Mouse (Mus musculus) Patski (cell line): ENCODE results near the gene Ccdc9b. TPM values are rescaled to one million over a fixed set of nuclear protein-coding genes. Genes with fewer than 3 reads are reported as not detected.

ENCODE experiments used
- ATAC-seq: fragments of 100-300 bp; one replicate; pipeline ENCODE4 v1.8.0; 2021
- CTCF ChIA-PET: fragments of 350-600 bp; sonication (Branson Sonifier 250); formaldehyde crosslinking; loops from one replicate; lab custom pipeline; 2022; ENCODE audit warnings: inconsistent platforms; lab: Charles Lee
- POLR2A ChIA-PET: fragments of 350-600 bp; sonication (Branson Sonifier 250); formaldehyde crosslinking; loops from one replicate; lab custom pipeline; 2022; ENCODE audit warnings: antibody characterized with exemption, inconsistent platforms; lab: Charles Lee
- DNase-seq: peaks from one replicate; pipeline ENCODE4 v3.0.0-alpha.2; 2011; ENCODE audit warnings: low read depth, low spot score
- H3K27me3 ChIP-seq: fragments of 371-371 bp; one replicate; pipeline ENCODE4 v1.5.1; 2021
- CTCF ChIP-seq: fragments of 100-300 bp; IDR thresholded peaks from one replicate; pipeline ENCODE4 v1.5.1; 2021
- in situ Hi-C: fragments of 300-500 bp; cut with MboI; formaldehyde crosslinking; loops from 3 replicates; pipeline ENCODE4 v1.11.1; 2018; ENCODE audit warnings: low pct_unique_long_range_greater_than_20kb, mixed read lengths
- polyA plus RNA-seq: library from polyadenylated mRNA; unstranded; gene quantifications from one replicate; pipeline ENCODE4 v1.2.3, GENCODE M21; 2021

Gene Ccdc9b
- polyA plus RNA-seq, 1 experiment from 2014 or later, result 31.5 TPM

DNA sequence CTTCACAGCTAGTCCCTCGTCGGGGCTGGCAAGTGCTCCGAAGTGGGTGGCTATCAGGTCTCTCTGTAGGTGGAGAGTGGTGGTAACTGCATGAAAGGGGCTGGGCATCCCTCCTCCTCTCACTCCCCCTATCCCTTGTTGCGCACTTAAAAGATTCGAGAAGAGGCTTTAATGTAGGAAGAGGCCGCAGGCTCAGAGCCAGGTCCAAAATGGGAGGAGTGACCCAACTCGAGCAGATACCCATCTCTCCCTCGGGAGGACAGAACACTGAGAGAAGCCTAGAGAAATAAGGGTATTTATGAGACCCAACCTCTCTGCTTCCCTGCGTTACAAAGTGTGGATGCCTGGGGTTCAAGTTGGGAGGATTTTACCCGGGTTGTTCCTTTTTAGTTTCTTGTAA, 16.6 kb upstream of the Ccdc9b start:
- H3K27me3 ChIP-seq, result no peaks in the 10 kb centered on the region
- ATAC-seq, result no peak
- no peak for DNase-seq
- in situ Hi-C loops, result loop anchor here (25.0 kb wide), 1 partner anchor 208 kb away; no protein-coding TSS in a partner anchor
- TF ChIP-seq CTCF, result no peak
- POLR2A ChIA-PET, result interaction anchor here (1.3 kb wide), 1 partner anchor 15 kb away, joined by 7 read pairs; no protein-coding TSS in a partner anchor
- CTCF ChIA-PET, result interaction anchor here (0.8 to 1.7 kb wide), 5 partner anchors 15 to 104 kb away, joined by 3 to 6 read pairs (median 3); no protein-coding TSS in a partner anchor

DNA sequence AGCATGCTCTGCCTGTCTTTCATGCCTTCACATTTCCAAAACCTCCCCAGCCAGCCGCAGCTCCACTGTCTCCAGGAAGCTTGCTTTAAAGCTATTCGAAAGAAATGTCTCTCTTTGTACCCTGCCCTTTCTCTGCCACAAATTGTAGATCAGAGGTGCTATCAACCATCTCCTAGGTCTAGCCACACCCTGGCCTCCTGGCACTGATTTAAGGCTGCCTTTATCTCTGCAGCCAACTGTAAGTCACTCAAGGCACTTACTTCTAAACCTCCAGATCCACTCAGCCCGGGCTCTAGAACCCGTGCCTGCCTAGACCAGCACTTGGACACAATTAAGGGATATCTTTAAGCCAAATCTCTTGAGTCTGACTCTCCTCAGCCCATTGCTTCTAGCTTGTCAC, 16.0 kb upstream of the Ccdc9b start:
- in situ Hi-C loops, result loop anchor here (25.0 kb wide), 1 partner anchor 209 kb away; no protein-coding TSS in a partner anchor
- TF ChIP-seq CTCF, result no peak
- POLR2A ChIA-PET, result no interaction called here
- ATAC-seq (no peak), DNase-seq (no peak)
- no peaks in the 10 kb centered on the region for H3K27me3 ChIP-seq
- CTCF ChIA-PET, result interaction anchor here (1.5 kb wide), 1 partner anchor 42 kb away, joined by 4 read pairs; no protein-coding TSS in a partner anchor

DNA sequence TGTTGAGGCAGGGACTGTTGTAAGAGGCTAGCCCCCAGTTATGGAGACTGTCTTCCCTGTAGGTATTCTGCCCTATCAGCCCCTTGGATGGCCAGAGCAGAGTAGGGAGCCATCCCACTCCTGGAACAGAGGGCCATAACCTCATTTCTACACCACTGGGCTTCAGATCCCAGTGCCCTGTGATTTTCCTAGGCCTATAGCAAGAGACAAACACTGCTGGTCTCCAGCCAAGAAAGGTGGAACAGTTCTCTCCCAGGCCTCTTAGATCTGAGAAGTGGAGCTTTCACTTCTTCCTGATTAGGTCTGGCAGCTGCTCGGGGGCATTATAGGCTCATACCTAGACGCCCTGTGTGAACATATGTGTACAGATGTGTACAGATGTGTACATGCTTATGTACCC, 13.8 kb upstream of the Ccdc9b start:
- no peak for TF ChIP-seq CTCF
- in situ Hi-C loops, result loop anchor here (25.0 kb wide), 1 partner anchor 211 kb away; no protein-coding TSS in a partner anchor
- ATAC-seq, result no peak
- no peaks in the 10 kb centered on the region for H3K27me3 ChIP-seq
- POLR2A ChIA-PET, result interaction anchor here (0.9 kb wide), 1 partner anchor 82 kb away, joined by 3 read pairs; no protein-coding TSS in a partner anchor
- CTCF ChIA-PET, result interaction anchor here (0.8 kb wide), 1 partner anchor 12 kb away, joined by 3 read pairs; no protein-coding TSS in a partner anchor
- DNase-seq, result no peak

DNA sequence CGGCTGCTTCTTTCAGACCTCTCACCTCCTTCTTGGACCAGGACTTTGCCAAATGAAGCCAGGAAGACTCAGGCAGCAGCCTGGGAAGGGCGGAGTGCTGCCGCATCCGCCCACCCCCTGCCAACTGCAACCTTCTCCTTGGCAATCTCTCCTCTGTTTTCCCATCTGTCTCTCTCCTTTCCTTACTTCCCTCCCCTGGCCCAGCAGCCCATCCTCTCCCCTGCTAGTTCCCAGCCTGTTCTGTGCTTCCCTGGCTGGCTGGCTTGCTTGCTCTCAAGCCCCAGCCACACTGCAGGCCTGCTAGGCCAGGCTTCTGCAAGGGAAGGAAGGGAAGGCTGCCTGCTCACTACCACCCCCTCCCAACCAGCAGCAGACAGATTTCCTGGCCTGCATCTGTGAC, 13.4 kb upstream of the Ccdc9b start:
- H3K27me3 ChIP-seq, result no peaks in the 10 kb centered on the region

DNA sequence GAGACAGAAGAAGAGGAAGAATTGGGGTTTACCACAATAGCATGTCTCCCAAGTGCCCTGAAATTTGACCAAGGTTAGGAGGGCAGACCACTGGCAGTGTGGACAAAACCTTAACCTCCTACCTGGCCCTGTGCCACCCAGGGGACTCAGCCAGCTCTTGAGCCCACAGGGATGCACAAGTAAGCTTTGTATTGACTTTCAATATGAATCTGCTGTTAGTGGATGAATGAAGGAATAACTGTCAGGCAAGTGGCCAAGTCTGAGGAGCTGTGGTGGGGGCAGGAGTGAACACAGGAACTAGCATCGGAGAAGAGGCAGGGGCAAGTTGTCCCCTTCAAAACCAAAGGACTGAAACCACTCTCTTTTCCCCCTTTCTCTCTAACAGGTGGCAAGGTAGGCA, 12.9 kb upstream of the Ccdc9b start:
- TF ChIP-seq CTCF, result no peak
- CTCF ChIA-PET, result no interaction called here
- ATAC-seq, result no peak
- in situ Hi-C loops, result loop anchor here (25.0 kb wide), 1 partner anchor 212 kb away; no protein-coding TSS in a partner anchor
- POLR2A ChIA-PET, result interaction anchor here (0.8 kb wide), 1 partner anchor 46 kb away, joined by 3 read pairs; no protein-coding TSS in a partner anchor
- H3K27me3 ChIP-seq, result no peaks in the 10 kb centered on the region
- no peak for DNase-seq

More for the DNA sequence above, 13.4 kb upstream of the Ccdc9b start:
- ATAC-seq, result no peak
- no peak for DNase-seq
- ChIA-PET POLR2A (interaction anchor here (0.9 kb wide), 1 partner anchor 83 kb away, joined by 3 read pairs; no protein-coding TSS in a partner anchor), CTCF (no interaction called here)
- in situ Hi-C loops, result loop anchor here (25.0 kb wide), 1 partner anchor 211 kb away; no protein-coding TSS in a partner anchor
- no peak for TF ChIP-seq CTCF

DNA sequence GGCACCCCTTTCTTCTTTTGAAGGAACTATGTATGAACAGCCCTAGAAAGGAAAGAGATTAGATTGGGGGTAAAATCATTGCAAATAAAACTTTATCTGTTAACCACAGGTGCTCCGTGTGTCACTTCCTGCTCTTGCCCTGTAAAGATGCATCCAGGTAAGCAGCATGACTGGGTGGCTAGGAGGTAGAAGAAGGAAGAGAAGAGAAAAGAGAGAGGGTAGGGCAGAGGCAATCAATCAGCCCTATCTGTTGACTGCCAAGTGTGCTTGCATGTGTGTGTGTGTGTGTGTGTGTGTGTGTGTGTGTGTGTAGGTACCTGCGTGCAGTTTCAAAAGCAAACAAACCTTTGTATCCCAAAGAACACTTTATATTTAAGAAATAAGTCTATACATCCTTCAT, 12.1 kb upstream of the Ccdc9b start:
- DNase-seq (no peak), ATAC-seq (no peak)
- H3K27me3 ChIP-seq, result no peaks in the 10 kb centered on the region
- POLR2A ChIA-PET, result no interaction called here
- CTCF ChIA-PET, result no interaction called here
- no peak for TF ChIP-seq CTCF
- in situ Hi-C loops, result no loop called here

DNA sequence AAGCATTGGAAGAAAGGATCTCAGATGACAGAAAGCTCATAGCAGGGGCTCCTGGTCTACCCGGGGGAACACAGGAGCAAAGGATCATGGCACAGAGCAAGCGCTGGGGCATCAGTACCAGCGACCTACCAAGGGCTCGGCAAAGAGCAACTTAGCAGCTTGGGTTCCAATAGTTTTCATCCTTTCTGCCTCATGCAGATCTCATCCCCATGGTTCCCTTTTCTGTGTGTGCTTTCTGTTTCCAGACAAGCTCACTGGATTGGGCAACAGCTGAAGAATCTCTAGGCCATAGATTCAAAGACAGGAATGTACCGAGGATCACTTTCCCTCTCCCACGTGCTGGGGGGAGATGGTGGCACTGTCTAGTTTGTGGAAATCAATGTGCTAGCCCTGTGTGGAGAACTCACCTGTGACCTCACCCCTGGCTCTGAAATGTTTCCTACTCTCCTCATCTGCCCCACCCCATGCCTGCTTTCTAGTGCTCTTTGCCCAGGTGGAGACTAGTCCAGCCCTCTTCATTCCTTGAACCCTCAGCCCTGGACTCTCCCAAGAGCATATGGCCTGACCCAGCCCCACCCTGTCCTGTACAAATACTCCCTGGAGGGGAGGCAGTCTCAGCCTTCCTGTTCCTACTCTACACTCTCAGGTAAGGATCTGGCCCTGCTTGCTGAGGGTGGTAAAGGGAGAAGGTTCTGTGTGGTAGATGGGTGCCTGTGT, 9.9 kb upstream of the Ccdc9b start, which contains the start of gene Phgr1:
Gene Phgr1, plus strand, starts transcription at position 612 of the 717 bp plus-strand sequence.
- no peak for DNase-seq
- CTCF ChIA-PET, result no interaction called here
- in situ Hi-C loops, result no loop called here
- POLR2A ChIA-PET, result no interaction called here
- ATAC-seq, result no peak
- TF ChIP-seq CTCF, result no peak
- no peaks in the 10 kb centered on the region for H3K27me3 ChIP-seq

DNA sequence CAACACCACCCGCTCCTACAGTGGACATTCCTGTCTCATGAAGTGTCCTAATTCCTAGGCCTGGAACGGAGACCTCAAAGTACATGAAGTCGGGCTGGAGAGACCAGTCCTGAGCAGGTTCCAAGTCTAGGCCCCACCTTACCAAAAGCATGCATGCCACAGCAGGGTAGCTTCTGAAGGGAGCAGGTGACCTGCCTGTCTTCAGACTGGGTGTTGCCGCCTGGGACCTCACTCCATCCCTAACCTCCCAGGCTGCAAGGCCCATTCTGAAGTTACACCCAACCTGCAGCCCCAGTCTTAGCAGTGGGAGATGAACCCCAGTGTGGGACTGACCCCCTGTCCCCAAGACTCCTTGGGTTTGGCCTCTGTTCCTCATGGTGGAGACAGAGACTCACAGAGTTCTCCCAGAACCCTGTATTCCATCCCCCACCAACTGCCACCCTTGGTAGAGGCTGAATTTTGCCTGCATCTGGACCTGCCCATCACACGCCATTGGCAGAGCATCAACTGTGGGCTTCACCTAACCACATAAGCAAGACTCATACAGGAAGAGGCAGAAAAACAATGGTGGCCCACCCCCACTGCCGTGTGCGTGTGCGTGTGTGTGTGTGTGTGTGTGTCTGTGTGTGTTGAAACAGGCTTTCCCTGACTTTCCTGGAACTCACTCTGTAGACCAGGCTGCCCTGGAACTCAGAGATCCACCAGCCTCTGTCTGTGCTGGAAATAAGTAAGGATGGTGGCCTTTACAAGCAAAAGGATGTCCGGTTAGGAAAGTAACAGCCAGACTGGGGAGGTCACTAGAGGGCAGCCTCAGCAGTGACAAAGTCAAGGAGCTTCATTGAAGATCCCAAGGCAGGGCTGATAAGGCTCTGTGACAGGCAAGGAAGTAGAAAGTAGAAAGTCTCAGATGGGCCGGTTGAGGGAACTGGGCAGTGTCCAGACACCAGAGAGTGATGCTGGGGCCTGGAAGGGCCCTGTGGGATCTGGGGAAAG, 3.9 kb upstream of the Ccdc9b start:
- DNase-seq, result no peak
- no peaks in the 10 kb centered on the region for H3K27me3 ChIP-seq
- in situ Hi-C loops, result no loop called here
- no peak for ATAC-seq
- ChIA-PET CTCF (interaction anchor here (1.3 kb wide), 1 partner anchor 25 kb away, joined by 3 read pairs; no protein-coding TSS in a partner anchor), POLR2A (interaction anchor here (0.6 kb wide), 1 partner anchor 109 kb away, joined by 5 read pairs; no protein-coding TSS in a partner anchor)
- TF ChIP-seq CTCF, result no peak

DNA sequence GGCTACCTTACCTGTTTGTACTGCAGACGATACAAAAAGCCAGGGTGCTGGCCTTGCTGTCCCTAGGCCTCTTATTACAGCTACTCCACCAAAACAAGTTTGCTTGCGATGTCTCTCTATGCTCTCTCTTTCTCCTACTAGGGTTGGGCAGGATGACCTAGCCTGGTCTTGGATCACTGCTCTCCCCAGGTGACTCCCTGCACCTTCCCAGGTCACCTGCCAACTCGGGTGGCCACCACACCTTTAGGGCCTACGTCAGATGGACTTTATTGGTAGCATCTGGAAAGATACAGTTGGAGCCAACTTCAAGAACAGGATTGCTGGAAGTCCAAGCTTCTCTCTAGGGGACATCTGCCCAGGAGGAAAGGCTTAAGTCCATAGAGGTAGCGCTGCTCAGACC, 2.4 kb upstream of the Ccdc9b start:
- DNase-seq (no peak), ATAC-seq (no peak)
- ChIA-PET CTCF (interaction anchor here (0.6 to 3.4 kb wide), 9 partner anchors 15 to 213 kb away, joined by 3 to 23 read pairs (median 3); partner anchors contain the start of gene Knstrn), POLR2A (interaction anchor here (1.0 to 1.5 kb wide), 3 partner anchors 15 to 123 kb away, joined by 3 to 7 read pairs (median 4); partner anchors contain the start of gene Disp2)
- TF ChIP-seq CTCF, result no peak
- H3K27me3 ChIP-seq, result no peaks in the 10 kb centered on the region
- in situ Hi-C loops, result loop anchor here (5.0 kb wide), 1 partner anchor 117 kb away; no protein-coding TSS in a partner anchor
